Mouse (Mus musculus): ENCODE data around the gene Mmgt2.

The Mmgt2 gene

DNA sequence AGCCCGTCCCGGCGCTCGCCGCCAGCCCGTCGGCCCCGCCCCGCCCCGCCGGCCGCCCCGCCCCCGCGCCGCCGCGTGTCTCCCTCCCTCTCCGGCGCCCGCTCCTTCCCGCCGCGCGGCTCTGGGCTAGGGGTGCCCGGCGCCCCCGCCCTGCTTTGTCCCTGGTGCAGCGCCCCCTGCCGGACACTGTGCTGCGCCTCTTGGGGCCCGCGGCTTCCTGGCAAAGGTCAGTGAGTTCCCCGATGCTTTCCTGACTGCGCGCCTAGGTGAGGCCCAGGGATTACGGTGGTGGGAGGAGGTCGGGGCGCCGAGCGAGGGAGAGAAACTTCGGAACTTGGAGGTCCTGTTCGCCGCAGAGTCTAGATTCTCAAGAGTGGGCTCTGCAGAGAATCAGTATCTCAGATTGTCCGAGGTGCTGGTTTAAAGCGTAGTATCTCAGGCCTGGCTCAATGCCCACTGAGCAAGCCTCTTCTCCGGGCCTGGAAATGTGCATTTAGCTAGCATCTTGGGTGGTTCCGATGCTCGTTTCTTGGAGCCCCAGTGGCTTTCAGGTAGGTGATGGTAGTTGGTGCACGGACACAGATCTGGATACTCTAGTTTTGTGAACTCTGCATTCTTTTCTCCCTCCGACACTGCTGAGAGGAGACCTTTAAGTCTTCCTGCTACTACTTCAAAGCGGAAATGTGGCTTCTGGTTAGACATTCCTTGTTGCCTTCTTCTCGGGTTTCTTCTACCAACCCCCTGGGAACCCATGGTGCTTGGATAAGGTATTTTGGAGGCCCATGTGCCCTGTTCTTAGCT is at the start of gene Mmgt2:
Gene Mmgt2 (plus strand): TSS at position 74 of the 801 bp plus-strand sequence.
- DNase-seq (ENCODE audit: low read depth, low spot score): peak; percentile 94

DNA sequence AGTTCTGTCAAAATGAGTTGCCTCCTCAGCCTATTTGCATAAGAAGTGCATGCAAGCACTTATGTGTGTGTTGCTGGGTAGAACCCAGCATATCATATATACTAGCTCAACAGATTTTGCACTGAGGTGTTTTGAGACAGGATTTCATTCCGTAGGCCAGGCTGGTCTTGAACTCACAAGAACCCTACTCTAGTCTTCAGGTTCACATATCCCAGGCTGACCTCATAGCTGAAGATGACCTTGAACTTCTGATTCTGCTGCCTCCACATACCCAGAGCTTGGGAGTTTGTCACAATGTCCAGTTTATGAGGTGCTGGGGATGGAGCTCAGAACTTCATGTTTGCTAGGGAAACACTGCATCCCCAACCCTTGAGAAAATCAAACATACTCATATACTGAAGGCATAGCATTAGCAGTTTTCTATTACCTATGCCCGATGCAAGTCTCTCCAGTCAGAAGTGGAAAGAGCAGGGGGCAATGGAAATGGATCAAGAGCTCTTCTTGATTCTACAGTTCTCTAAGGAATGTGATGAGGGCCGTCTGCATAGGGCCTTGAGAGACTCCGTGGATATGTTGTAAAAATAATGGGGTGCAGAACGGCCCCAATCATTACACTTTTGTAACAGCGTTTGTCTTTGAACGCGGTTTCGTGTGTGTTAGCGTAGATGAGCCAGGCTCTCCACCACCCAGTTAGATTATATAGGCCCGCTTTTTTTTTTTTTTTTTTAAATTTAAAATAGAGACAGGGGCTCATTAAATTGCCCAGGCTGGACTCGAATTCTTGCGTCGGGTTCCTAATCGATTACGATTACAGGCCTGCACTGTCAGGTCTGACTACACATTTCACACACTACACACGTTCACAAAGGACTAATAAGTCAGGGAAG is 46.5 kb upstream of the Mmgt2 start:
- DNase-seq (ENCODE audit: low read depth, low spot score): peak; percentile 44

DNA sequence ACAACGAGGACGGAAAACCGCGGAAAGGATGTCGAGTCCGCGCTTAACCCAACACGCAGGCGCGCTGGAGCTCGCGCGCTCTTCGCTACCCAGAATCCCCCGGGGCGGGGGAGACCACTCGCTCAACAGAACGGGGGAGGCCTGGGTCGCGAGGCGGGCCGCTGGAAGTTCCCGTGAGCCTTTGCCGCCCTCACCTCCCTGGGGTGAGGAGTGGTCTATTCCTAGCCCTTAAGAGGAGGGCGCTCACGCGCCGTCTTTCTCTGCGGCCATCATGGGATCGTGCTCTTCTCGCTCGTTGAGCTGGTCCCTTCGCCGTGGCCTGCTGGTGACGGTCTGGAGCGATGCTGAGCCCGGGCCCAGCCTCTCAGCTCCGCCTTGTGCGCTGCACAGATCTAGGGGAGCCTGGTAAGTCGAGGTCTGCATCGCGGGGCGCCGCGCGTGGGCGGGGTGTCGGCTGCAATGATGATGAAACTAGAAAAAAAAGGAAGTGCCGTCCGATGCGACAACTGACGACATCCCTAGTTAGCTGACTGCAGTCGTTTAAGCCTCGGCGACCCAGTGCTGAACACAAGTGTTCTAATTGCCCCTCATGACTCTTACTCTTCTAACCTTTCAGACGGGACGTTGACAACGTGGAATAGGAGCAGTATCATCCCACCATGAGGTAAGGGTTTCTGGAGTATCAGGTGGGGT is 45.7 kb upstream of the Mmgt2 start:
- DNase-seq (ENCODE audit: low read depth, low spot score): peak; percentile 98

DNA sequence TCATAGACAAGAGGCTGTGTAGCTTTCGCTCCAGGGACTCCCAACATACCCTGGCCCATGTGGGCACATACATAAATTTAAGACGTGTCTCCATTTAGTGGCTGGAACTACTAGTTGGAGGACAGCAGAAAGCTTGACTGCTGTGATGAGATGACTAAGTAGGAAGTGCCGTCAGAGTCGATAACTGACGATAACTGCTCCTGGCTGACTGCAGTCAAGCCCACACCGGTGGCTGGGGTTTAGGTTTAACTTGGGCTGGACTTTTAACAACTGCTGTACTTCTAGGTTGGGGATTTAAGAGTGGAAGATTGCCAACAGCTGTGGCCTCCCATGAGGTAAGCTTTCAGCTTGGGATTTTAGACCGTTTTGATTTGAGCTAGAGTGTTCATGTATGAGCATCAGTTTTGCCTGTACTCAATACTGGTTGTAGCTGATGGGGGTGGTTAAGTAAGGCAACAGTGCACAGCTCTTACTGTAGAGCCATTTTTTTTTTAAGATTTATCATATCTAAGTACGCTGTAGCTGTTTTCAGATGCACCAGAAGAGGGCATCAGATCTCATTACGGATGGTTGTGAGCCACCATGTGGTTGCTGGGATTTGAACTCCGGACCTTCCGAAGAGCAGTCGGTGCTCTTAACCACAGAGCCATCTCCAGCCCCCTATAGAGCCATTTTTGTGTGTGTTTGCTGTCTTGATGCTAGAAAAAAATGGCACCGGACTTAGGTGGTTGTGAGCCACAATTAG is 45.0 kb upstream of the Mmgt2 start:
- peak; percentile 48 for DNase-seq (ENCODE audit: low read depth, low spot score)

DNA sequence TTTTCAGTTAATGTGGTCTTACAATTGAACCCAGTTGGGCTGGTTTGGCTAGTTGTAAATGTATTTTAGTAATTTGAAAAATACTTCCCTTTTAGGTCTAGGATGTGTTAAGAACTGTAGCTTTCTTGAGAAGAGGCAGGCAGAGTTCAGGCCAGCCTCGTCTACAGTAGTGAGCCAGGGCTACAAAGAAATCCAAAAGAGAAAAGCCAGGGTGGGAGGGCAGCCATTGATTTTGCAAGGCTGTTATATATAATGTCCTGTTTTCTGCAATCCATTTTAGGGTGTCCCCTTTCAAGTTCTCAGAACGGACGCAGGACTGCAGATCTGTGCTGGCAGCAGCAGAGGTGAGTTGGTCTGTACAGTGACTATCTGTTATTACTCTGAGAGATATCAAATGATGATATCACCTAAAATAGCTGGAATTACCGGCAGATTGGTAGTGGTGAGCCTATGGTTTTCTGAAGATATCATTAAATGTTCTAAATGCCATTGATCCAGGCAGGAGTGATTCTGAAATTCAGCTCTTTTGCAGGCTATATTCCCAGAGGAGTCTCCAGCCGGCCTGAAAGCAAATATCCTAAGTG is 44.2 kb upstream of the Mmgt2 start:
- no peak for DNase-seq (ENCODE audit: low read depth, low spot score)

DNA sequence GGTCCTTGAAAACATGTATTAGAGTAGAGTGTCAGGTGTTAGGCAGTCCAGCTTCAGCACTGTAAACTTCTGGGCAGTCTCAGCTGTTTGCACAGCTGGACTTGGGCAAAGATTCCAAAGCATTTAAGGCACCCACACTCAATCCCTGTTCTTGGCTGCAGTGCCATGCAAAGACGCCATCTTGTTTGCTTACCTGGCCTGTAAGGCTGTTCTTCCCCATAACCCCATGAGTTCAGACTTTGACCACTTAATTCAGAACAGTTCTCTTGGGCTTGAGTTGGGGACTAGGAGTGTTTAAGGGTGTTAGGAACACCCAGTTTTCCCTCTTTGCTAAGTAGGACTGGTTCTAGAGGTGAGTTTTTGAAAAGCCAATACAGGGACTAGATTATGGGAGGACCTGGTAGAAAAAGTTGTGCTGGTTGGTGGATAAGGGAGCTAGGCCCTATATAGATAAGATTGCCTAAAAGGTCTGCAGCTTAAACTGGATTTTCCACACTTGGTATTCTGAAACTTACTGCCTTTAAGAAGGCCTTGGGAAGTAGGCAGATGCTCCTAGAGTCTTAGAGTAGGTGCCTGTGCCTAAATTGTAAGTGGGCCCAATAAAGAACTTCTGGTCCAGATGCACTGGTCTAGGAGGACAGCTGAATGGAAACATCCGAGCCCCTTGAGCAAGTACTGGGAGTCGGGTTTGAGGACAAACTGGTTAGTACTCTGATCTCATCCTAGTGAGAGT is 43.4 kb upstream of the Mmgt2 start:
- peak; percentile 72 for DNase-seq (ENCODE audit: low read depth, low spot score)

DNA sequence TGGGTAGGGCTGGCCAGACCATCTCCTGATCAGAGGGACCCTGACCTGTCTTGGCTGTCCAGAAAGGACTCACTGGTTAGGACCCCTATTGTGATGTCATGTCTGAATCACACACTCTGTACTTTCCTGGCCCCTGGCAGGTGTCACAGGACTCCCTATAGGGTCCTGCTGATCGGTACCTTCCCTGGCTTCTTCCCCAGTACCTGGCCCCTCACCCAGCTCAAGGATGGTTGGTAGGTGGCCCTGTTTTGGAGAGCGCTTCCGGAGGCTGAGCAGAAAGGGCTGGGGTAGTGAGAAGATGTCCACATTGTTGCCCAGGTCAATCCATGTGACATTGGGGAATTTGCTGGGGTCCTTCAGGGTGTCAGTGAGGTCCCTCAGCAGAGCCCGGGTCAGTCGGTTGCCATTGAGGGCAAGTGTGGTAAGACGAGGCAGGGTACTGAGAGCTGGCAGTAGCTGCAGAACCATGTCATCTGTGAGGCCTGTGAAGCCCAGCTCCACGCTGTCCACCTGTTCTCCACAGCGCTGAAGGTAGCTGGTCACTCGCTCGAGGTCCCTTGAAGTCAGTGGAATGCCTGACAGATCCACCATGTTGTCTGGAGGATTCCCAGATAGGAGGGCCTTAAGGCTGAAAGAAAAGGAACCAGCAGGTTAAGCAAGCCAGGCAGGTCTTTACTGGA is 42.7 kb upstream of the Mmgt2 start:
- peak; percentile 78 for DNase-seq (ENCODE audit: low read depth, low spot score)

DNA sequence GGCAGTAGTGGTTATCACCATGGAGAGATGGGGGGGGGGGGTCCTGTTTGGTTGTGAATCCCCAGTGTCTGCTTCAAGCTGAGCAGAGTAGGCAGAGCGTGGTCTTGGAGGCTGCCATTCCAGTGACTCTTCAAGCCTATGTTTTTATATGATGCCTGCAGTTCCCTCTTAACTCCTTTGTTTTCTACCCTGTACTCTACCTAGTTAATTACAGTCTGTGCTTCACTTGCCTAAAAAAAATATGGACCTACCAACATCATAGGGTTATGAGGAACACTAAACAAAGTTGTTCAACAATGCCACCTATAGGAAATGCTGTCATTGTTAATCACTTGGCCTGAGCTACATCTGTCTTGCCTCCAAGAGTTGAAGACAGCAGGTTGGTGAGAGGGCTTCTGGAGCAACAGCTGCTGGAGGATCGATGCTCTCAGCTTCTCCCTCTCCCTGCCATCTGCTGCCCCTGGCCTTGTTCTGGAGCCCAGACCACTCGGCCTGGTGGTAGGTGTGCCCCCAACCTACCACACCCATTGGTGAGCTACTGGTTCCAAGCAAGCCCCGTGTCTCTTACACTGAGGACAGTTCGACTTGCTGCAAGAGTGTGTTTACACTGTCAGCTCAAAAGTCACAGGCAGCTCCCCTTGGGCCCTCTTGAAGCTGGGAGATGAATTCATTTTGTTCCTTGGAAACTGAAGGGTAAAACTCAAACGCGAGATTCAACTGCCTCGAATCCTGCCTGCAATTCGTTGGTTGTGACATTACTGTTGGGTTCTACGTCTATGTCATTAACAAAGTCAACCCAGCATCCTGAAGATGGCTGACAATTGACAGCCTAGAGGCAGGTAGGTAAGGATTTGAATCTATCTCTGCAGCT is 41.9 kb upstream of the Mmgt2 start:
- peak; percentile 61 for DNase-seq (ENCODE audit: low read depth, low spot score)

DNA sequence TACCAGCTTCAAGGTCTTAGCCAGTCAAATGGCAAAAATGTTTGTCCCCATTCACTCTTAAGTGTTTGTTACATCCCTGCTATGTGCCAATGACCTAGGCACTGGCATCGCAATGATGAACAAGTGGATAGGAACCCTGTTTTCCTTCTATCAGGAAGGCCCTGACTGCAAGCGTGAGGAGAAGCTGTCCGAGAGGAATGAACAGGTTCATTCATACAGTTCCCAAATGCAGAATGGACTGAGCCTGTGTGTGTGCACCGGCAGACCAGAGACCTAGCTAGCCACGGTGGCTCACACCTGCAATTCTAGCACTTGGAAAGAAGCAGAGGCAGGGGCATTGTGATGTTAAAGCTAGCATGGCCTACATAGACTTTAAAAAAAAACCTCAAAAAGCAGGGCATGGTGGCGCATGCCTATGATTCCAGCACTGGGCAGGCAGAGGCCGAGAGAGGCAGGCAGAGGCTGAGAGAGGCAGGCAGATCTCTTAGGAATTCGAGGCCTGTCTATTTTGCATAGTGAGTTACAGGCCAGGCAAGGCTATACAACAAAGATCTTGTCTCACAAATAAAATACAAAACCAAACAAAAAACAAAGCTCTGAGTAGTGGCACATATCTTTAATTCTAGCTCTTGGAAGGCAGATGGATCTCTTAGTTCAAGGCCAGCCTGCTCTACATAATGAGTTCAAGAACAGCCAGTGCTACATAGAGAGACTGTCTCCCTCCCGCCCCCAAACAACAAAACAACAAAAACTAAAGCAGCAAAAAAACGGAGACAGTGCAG is 41.1 kb upstream of the Mmgt2 start:
- peak; percentile 74 for DNase-seq (ENCODE audit: low read depth, low spot score)

DNA sequence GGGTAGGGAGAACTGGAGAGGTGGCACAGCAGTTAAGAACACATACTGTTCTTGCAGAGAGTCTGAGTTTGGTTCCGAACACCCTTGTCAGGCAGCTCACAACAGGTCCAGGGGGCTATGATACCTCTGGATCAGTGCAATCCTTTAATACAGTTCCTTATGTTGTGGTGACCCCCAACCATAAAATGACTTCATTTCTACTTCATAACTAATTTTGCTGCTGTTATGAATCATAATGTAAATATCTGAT is 40.6 kb upstream of the Mmgt2 start:
- no peak for DNase-seq (ENCODE audit: low read depth, low spot score)

DNA sequence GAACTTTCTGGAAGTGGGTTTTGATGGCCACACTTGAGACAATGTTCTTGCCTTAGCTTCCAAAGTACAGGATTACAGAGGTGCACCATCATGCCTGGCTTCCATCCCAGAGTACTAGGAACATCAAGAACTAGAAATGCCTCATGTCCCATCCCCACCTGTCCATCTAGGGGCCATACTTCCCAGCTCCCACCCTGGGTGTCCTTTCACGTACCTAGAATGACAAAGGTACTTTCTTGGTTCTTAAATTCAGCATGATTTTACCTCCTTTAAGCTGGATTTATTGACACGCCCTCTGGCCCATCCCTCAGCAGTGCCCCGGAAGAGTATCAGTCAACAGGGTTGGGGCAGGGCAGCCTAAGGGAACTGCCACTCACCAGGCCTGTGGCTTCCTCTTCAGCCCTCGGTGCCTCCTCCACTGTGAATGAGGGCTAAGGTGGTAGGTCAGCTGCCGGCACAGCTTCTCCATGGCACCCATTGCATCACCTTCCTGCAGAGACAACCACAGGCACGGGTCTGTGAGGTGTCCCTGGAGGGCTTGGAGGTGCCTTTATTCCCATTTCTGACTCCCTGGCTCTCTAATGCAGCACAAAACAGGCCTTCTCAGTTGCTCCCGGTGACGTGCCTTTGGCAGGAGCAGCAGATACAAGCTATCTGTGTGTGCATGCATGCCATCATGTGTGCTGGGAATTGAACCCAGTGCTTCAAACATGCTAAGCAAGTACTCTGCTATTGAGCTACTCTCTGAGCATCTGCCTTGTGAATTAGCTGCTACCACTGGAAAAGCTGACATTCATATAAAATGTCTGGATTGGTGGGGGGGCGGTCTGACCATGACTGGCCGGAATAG is 39.4 kb upstream of the Mmgt2 start:
- peak; percentile 39 for DNase-seq (ENCODE audit: low read depth, low spot score)

DNA sequence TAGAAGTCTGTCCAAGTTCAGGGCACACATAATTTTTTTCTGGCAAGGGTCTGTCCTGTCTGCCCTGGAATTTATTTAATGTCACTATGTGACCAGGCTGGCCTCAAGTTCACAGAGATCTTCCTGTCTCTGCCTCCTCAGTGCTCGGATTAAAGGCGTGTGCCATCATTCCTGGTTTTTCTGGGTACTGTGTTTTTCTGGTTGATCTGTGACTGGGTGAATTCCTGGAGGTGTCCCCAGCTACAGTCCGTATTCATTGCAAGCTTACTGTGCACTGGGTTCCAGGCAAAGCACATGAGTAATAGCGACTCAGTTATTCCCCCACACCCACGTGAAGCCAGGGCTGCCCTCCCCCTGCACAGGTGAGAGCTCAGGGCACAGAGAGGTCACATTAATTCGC is 38.2 kb upstream of the Mmgt2 start:
- no peak for DNase-seq (ENCODE audit: low read depth, low spot score)

DNA sequence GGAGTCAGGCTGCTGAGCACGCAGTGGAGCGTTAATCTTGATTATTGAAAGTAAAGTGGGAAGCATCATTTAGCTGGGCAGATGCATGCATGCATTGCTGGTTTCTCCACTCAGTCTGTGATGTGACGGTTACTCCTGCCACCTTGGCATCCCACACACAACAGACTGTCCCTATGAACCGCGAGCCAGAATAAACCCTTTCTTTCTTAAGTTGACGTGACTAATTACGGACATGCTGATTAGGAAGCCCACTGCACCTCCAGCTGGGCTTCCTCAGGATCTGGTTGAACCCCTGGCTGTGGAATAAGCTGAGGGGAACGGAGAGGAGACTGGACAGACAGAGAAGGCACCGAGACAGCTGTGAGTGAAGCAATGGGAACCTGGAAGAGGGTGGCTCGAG is 35.9 kb upstream of the Mmgt2 start:
- no peak for DNase-seq (ENCODE audit: low read depth, low spot score)

DNA sequence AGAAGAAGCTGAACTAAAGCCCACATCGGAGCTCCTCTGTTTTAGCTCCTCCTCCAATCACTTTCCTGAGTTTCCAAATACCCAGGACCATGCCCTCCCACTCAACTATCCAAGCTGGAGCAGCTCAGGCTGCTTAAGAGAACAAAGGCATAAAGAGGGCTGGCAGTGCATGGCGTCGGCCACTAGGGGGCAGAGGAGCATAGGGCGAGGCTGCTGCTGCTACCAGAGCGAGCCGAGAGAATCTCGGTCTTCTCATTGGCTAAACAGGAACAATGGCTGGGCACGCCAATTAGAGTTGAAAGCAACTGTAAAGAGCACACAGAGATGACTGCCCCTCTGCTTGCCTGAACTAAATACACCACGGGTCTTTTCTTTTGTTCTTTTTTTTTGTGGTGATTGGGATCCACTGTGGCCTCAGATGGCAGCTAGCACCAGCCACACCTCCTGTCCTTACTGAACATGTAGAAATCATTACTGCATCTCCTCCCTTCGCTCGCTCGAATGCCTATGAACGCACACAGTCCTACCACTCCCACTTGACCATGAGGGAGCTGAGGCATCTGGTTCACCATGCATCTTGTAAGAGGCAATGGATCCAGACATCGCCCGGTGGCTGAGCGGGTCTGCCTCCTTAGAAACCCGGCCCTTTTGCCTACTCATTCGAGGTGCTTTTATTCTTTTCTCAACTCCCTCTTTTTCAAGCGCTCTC is 34.7 kb upstream of the Mmgt2 start:
- DNase-seq (ENCODE audit: low read depth, low spot score): peak; percentile 97

DNA sequence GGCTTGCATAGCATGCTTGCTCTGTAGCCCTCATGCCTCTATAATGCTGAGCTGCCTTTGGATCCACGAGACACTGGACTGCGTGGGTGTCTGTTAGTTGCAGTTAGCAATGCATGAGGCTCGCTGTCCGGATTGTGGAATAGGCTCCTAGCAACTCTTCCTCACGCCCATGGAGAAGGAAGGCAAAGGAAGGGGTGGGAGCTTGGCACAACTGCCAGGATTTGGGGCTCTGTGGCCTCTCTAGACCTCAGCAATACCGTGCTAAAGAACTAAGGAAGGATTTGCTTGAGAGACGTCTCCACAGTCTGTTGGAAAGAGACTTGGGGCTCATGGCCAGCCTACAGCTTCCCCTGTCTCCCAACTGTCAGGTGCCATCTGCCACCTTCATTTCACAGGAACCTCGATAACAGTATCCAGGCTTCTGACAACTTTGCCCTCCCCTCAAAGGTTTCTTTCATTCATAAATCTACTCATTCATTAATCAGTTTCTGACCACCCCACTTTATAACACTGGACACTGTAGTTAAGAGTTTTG is 33.5 kb upstream of the Mmgt2 start:
- no peak for DNase-seq (ENCODE audit: low read depth, low spot score)

DNA sequence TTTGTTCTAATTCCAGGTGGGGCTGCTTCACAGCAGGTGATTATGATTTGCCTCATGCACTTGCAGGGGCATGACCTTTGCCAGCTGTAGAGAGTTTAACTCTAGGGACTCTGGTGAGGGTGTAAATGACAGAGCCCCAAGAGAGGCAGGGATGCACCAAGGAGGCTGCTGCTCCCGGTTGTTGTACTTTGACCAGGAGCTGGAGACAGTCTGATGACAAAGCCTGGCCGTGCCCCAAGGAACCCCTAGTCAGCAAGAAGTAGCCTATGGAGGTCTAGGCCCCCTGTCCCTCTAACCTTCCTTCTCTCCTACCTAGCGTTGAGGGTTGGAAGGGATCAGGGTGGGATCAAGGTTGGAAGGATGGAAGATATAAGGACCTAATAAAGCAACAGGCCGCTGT is 33.0 kb upstream of the Mmgt2 start:
- no peak for DNase-seq (ENCODE audit: low read depth, low spot score)

DNA sequence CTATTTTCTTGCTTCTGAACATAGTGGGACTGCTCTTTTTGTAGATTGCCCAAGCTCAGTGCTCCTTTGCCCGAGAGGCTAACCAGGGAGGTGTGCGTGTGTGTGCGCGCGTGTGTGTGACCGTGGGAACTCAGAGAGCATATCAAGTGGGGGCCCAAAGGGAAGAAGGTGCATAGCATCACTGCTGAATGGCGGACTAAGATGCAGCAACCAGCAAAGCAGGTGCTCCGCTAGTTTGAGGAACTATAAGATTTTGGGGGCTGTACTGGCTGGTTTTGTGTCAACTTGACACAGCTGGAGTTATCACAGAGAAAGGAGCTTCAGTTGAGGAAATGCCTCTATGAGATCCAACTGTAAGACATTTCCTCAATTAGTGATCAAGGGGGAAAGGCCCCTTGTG is 27.4 kb upstream of the Mmgt2 start:
- DNase-seq (ENCODE audit: low read depth, low spot score): no peak
